In genomic region chr3:148278978-148279377, GRCm38 (mm10) we compare ENCODE assay signal across 31 mouse cellular contexts.
DNase-seq lines count a peak whose midpoint lies in the region; ATAC-seq and TF ChIP-seq lines count a peak whose summit lies in the region.
"Had no signal": no experiment of that assay in that cellular context is flagged by ENCODE, and none has a peak within 500 bp of the region (broad histone marks: within the 10 kb centered on the region; RNA-seq: fewer than 3 reads in every experiment).

No protein-coding gene starts in this region.

- H3K4me2 ChIP-seq in forebrain, embryonic 14.5 days (ENCODE audit: low read length), result no peak overlapping the region
- no peak overlapping the region for H3K4me2 ChIP-seq in forebrain, postnatal 0 days (ENCODE audit: low read depth)
- H3K4me2 ChIP-seq in midbrain, embryonic 14.5 days (ENCODE audit: low read length), result no peak overlapping the region
- H3K4me2 ChIP-seq in midbrain, embryonic 15.5 days, result no peak overlapping the region
- H3K4me2 ChIP-seq: embryonic facial prominence, embryonic 13.5 days; heart, embryonic 15.5 days; hindbrain, embryonic 15.5 days; limb, embryonic 12.5 days; liver, embryonic 15.5 days; neural tube, embryonic 12.5 days had no signal

- ATAC-seq in forebrain, embryonic 14.5 days, result no peak
- no peak for ATAC-seq in forebrain, postnatal 0 days
- no peak for ATAC-seq in midbrain, embryonic 14.5 days (ENCODE audit: low FRiP score, low TSS enrichment)
- no peak for ATAC-seq in midbrain, embryonic 15.5 days (replicated peaks)
- ATAC-seq: forebrain, embryonic 16.5 days; inflammation-experienced regulatory T-cells, adult 6 months; Patski had no signal

- H3K4me3 ChIP-seq in forebrain, embryonic 14.5 days (ENCODE audit: low read depth, low read length), result no peak overlapping the region
- H3K4me3 ChIP-seq in forebrain, postnatal 0 days (ENCODE audit: low read depth, low read length), result no peak overlapping the region
- no peak overlapping the region for H3K4me3 ChIP-seq in midbrain, embryonic 14.5 days (replicated peaks; ENCODE audit: low read depth, low read length)
- no peak overlapping the region for H3K4me3 ChIP-seq in midbrain, embryonic 15.5 days
- H3K4me3 ChIP-seq: embryonic facial prominence, embryonic 13.5 days; forebrain, embryonic 10.5 days; heart, embryonic 10.5 days; heart, embryonic 15.5 days; hindbrain, embryonic 15.5 days; limb, embryonic 12.5 days; liver, embryonic 15.5 days; midbrain, embryonic 10.5 days; myocyte; neural tube, embryonic 12.5 days had no signal

- H3K36me3 ChIP-seq in forebrain, embryonic 14.5 days (ENCODE audit: control insufficient read depth, insufficient read depth, low read length), result no peaks in the 10 kb centered on the region
- H3K36me3 ChIP-seq in forebrain, postnatal 0 days (ENCODE audit: insufficient read depth), result no peaks in the 10 kb centered on the region
- H3K36me3 ChIP-seq in midbrain, embryonic 14.5 days (ENCODE audit: control insufficient read depth, insufficient read depth, low read length), result no peaks in the 10 kb centered on the region
- no peaks in the 10 kb centered on the region for H3K36me3 ChIP-seq in midbrain, embryonic 15.5 days (replicated peaks)
- H3K36me3 ChIP-seq: embryonic facial prominence, embryonic 13.5 days; forebrain, embryonic 10.5 days; heart, embryonic 10.5 days; heart, embryonic 15.5 days; hindbrain, embryonic 15.5 days; limb, embryonic 12.5 days; liver, embryonic 15.5 days; midbrain, embryonic 10.5 days; neural tube, embryonic 12.5 days had no signal

- TF ChIP-seq CTCF in forebrain, postnatal 0 days (IDR thresholded peaks at IDR 0.05; ENCODE audit: low read depth), result no peak

- no peaks in the 10 kb centered on the region for H3K27me3 ChIP-seq in forebrain, embryonic 14.5 days (replicated peaks; ENCODE audit: control insufficient read depth, insufficient read depth, low read length)
- H3K27me3 ChIP-seq in forebrain, postnatal 0 days (ENCODE audit: insufficient read depth, low read length), result no peaks in the 10 kb centered on the region
- no peaks in the 10 kb centered on the region for H3K27me3 ChIP-seq in midbrain, embryonic 14.5 days (ENCODE audit: control insufficient read depth, insufficient read depth, low read length)
- H3K27me3 ChIP-seq in midbrain, embryonic 15.5 days (replicated peaks), result no peaks in the 10 kb centered on the region
- H3K27me3 ChIP-seq: embryonic facial prominence, embryonic 13.5 days; heart, embryonic 15.5 days; hindbrain, embryonic 15.5 days; limb, embryonic 12.5 days; liver, embryonic 15.5 days; neural tube, embryonic 12.5 days had no signal

- no peak overlapping the region for H3K27ac ChIP-seq in forebrain, embryonic 14.5 days (ENCODE audit: low read depth, low read length)
- H3K27ac ChIP-seq in forebrain, postnatal 0 days (ENCODE audit: low read depth, low read length), result no peak overlapping the region
- H3K27ac ChIP-seq in midbrain, embryonic 14.5 days (replicated peaks; ENCODE audit: low read depth, low read length), result no peak overlapping the region
- H3K27ac ChIP-seq in midbrain, embryonic 15.5 days, result no peak overlapping the region
- H3K27ac ChIP-seq: embryonic facial prominence, embryonic 13.5 days; forebrain, embryonic 10.5 days; heart, embryonic 10.5 days; heart, embryonic 15.5 days; hindbrain, embryonic 15.5 days; limb, embryonic 12.5 days; liver, embryonic 15.5 days; macrophage; midbrain, embryonic 10.5 days; neural tube, embryonic 12.5 days had no signal

- no peaks in the 10 kb centered on the region for H3K9me3 ChIP-seq in forebrain, embryonic 14.5 days (replicated peaks; ENCODE audit: control insufficient read depth, low read length)
- H3K9me3 ChIP-seq in forebrain, postnatal 0 days (ENCODE audit: low read length), result no peaks in the 10 kb centered on the region
- no peaks in the 10 kb centered on the region for H3K9me3 ChIP-seq in midbrain, embryonic 14.5 days (ENCODE audit: control insufficient read depth, low read length)
- H3K9me3 ChIP-seq in midbrain, embryonic 15.5 days, result no peaks in the 10 kb centered on the region
- H3K9me3 ChIP-seq: embryonic facial prominence, embryonic 13.5 days; forebrain, embryonic 10.5 days; heart, embryonic 10.5 days; heart, embryonic 15.5 days; hindbrain, embryonic 15.5 days; limb, embryonic 12.5 days; liver, embryonic 15.5 days; midbrain, embryonic 10.5 days; neural tube, embryonic 12.5 days had no signal

- no peak overlapping the region for H3K9ac ChIP-seq in forebrain, embryonic 14.5 days (ENCODE audit: low read length)
- H3K9ac ChIP-seq in forebrain, postnatal 0 days, result no peak overlapping the region
- no peak overlapping the region for H3K9ac ChIP-seq in midbrain, embryonic 14.5 days (replicated peaks; ENCODE audit: low read length)
- no peak overlapping the region for H3K9ac ChIP-seq in midbrain, embryonic 15.5 days
- H3K9ac ChIP-seq: embryonic facial prominence, embryonic 13.5 days; heart, embryonic 15.5 days; hindbrain, embryonic 15.5 days; limb, embryonic 12.5 days; liver, embryonic 15.5 days; neural tube, embryonic 12.5 days had no signal

- no peaks in the 10 kb centered on the region for H3K4me1 ChIP-seq in forebrain, embryonic 14.5 days (ENCODE audit: control insufficient read depth, insufficient read depth, low read length)
- no peaks in the 10 kb centered on the region for H3K4me1 ChIP-seq in forebrain, postnatal 0 days (ENCODE audit: insufficient read depth)
- no peaks in the 10 kb centered on the region for H3K4me1 ChIP-seq in midbrain, embryonic 14.5 days (ENCODE audit: control insufficient read depth, insufficient read depth, low read length)
- no peaks in the 10 kb centered on the region for H3K4me1 ChIP-seq in midbrain, embryonic 15.5 days
- H3K4me1 ChIP-seq: embryonic facial prominence, embryonic 13.5 days; forebrain, embryonic 10.5 days; heart, embryonic 10.5 days; heart, embryonic 15.5 days; hindbrain, embryonic 15.5 days; limb, embryonic 12.5 days; neural tube, embryonic 12.5 days had no signal

- WGBS in forebrain, embryonic 14.5 days, result 39% methylated on average over 3 of the region's 3 CpGs
- 30% methylated on average over 3 of the region's 3 CpGs for WGBS in forebrain, postnatal 0 days
- WGBS in midbrain, embryonic 14.5 days, result 11% methylated on average over 3 of the region's 3 CpGs
- 25% methylated on average over 3 of the region's 3 CpGs for WGBS in midbrain, embryonic 15.5 days

- peak; percentile 31 for DNase-seq in forebrain, embryonic 14.5 days (ENCODE audit: low spot score)
- no peak for DNase-seq in forebrain, postnatal 0 days
- peak; percentile 16 for DNase-seq in midbrain, embryonic 14.5 days
- peak; percentile 19 for DNase-seq in lung, postnatal 36 days
- DNase-seq in adrenal gland, postnatal 25 days, result no peak
- DNase-seq in left cerebral cortex, adult 8-10 months (ENCODE audit: low spot score in 2 of 2), result no peak
- DNase-seq: adrenal gland, postnatal 14 days; cerebellum, adult 2 months; cerebellum, postnatal 14 days; gastrocnemius, postnatal 14 days; heart, adult 11 months; kidney, adult 11 months; kidney, postnatal 14 days; right cerebral cortex, adult 18-20 months; right cerebral cortex, postnatal 4 days; thymus, postnatal 4 days had no signal

Comparison
In these comparisons a context has a peak if more than half of its experiments do, and no peak if none do; other contexts are left out.
1. DNase-seq: peak in forebrain, embryonic 14.5 days (single experiment), midbrain, embryonic 14.5 days (single experiment) and lung, postnatal 36 days (single experiment); none in forebrain, postnatal 0 days (single experiment), adrenal gland, postnatal 25 days (single experiment) and left cerebral cortex, adult 8-10 months (0 of 2).